Mouse (Mus musculus) intestine, embryonic 16.5 days (tissue): ENCODE measurements around the gene Yeats4. TPM values are rescaled to one million over a fixed set of nuclear protein-coding genes. Genes with fewer than 3 reads are reported as not detected.
A peak's percentile ranks its signal among the peaks of the same experiment; 100 is the strongest.
"Not testable (repeated sequence)": the region's sequence is repeated elsewhere in the genome, so short reads cannot be mapped to it uniquely, and the experiment has no call there.

Experiments
- ATAC-seq: fragments of 200-750 bp; cut with Nextera tagmentation; 2 replicates; pipeline ENCODE4 v1.8.0; 2017; ENCODE audit warnings: moderate TSS enrichment, moderate library complexity
- H3K27ac ChIP-seq: fragments of 300-500 bp; sonication (generic); 2 replicates; pipeline ENCODE4 v1.5.1; 2014; ENCODE audit warnings: mild to moderate bottlenecking, low read length
- H3K27me3 ChIP-seq: fragments of 300-500 bp; sonication (generic); replicated peaks from 2 replicates; pipeline ENCODE4 v1.6.1; 2014; ENCODE audit warnings: low read length, control low read depth, mixed read lengths; ENCODE audit not compliant: control insufficient read depth, insufficient read depth
- H3K36me3 ChIP-seq: fragments of 300-500 bp; sonication (generic); 2 replicates; pipeline ENCODE4 v1.6.1; 2014; ENCODE audit warnings: low read length, control low read depth; ENCODE audit not compliant: control insufficient read depth, insufficient read depth
- H3K4me1 ChIP-seq: fragments of 300-500 bp; sonication (generic); 2 replicates; pipeline ENCODE4 v1.6.1; 2014; ENCODE audit warnings: low read length, control low read depth, mixed read lengths; ENCODE audit not compliant: control insufficient read depth, insufficient read depth
- H3K4me2 ChIP-seq: fragments of 300-500 bp; sonication (generic); 2 replicates; pipeline ENCODE4 v1.6.1; 2014; ENCODE audit warnings: low read depth, low read length, control low read depth
- H3K4me3 ChIP-seq: fragments of 300-500 bp; sonication (generic); 2 replicates; pipeline ENCODE4 v1.5.1; 2014; ENCODE audit warnings: mild to moderate bottlenecking, low read length
- H3K9ac ChIP-seq: fragments of 300-500 bp; sonication (generic); 2 replicates; pipeline ENCODE4 v1.6.1; 2014; ENCODE audit warnings: low read depth, low read length
- H3K9me3 ChIP-seq: fragments of 300-500 bp; sonication (generic); 2 replicates; pipeline ENCODE4 v1.6.1; 2016; ENCODE audit warnings: low read length, control low read depth; ENCODE audit not compliant: control insufficient read depth
- WGBS: fragments of 180-500 bp; shearing (Covaris S2); extraction: QIAGEN DNeasy Blood & Tissue Kit; methylation state at CpG from one replicate; pipeline ENCODE4 v1.1.7; 2014; 5-methylcytosine and 5-hydroxymethylcytosine counted together
- polyA plus RNA-seq: library from polyadenylated mRNA; unstranded; fragments of >200 nt; fragmentation: Nextera tagmentation; extraction: Ambion mirVana; gene quantifications from 2 replicates; pipeline ENCODE4 v1.2.1, GENCODE M21; 2015

The Yeats4 gene
- polyA plus RNA-seq, 1 experiment from 2014 or later = 54.8 TPM

DNA sequence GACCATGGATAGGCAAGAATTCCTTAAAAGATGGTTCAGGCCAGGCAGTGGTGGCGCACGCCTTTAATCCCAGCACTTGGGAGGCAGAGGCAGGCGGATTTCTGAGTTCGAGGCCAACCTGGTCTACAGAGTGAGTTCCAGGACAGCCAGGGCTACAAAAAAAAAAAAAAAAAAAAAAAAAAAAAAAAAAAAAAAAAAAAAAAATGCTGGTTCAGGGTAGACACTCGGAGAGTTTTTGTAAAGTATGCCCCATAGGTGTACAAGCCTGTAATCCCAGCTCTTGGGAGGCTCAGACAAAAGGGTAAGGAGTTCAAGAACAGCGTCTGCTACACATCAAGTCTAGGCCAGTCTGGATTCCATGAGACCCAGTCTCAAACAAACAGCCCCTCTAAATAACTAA, 15.5 kb downstream of the Yeats4 start:
- not testable (repeated sequence) for H3K27me3 ChIP-seq, H3K4me3 ChIP-seq, H3K36me3 ChIP-seq, H3K27ac ChIP-seq, H3K9me3 ChIP-seq, H3K4me2 ChIP-seq, H3K4me1 ChIP-seq, H3K9ac ChIP-seq
- 0 out of 2 replicates have a peak, but pooled peaks have one; percentile 5 for ATAC-seq
- 92% methylated on average over 6 of the region's 6 CpGs for WGBS

DNA sequence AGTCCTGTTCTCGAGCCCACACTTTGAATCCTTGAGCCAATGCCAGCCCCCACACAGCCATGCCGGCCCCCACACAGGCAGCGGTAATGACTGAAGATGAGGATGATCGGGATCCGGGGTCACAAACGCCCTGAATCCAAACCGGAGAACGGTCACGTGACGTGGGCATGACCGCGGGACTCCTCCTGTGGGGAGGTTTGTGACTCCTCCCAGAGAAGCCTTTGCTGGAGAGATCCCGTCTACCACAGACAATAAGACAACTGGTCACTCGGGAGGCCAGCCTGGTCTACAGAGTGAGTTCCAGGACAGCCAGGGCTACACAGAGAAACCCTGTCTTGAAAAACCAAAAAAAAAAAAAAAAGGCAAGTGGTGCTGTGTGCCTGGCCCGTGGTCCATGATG, 16.1 kb downstream of the Yeats4 start:
- Histone ChIP-seq H3K4me1 (peaks cover 7% of the 10 kb centered on the region), H3K27me3 (no peaks in the 10 kb centered on the region), H3K9ac (no peak overlapping the region), H3K36me3 (no peaks in the 10 kb centered on the region), H3K4me2 (no peak overlapping the region), H3K4me3 (no peak overlapping the region), H3K27ac (no peak overlapping the region), H3K9me3 (no peaks in the 10 kb centered on the region)
- 87% methylated on average over 15 of the region's 15 CpGs for WGBS
- no peak for ATAC-seq

DNA sequence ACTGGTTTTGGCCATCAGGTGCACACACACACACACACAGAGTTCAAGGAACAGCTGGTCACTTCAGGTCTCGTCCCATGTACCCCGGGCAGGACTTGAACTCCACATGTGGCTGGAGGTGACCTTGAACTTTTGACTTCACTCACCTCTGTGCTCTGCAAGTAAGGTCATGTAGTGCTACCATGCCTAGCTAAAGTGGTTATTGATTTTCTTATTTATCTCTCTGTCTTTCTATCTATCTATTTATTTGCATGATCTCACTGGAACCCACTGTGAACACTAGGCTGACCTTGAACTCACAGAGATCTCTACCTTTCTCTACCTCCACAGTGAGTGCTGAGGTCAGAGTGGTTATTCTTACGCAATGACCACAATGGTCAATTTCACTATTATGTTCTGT, 18.2 kb downstream of the Yeats4 start:
- H3K4me3 ChIP-seq = no peak overlapping the region
- WGBS = 94% methylated on average over 3 of the region's 3 CpGs
- H3K9me3 ChIP-seq = no peaks in the 10 kb centered on the region
- ATAC-seq = no peak
- no peaks in the 10 kb centered on the region for H3K36me3 ChIP-seq
- peaks cover 11% of the 10 kb centered on the region for H3K4me1 ChIP-seq
- H3K27me3 ChIP-seq = no peaks in the 10 kb centered on the region
- no peak overlapping the region for H3K9ac ChIP-seq
- H3K27ac ChIP-seq = no peak overlapping the region
- no peak overlapping the region for H3K4me2 ChIP-seq

DNA sequence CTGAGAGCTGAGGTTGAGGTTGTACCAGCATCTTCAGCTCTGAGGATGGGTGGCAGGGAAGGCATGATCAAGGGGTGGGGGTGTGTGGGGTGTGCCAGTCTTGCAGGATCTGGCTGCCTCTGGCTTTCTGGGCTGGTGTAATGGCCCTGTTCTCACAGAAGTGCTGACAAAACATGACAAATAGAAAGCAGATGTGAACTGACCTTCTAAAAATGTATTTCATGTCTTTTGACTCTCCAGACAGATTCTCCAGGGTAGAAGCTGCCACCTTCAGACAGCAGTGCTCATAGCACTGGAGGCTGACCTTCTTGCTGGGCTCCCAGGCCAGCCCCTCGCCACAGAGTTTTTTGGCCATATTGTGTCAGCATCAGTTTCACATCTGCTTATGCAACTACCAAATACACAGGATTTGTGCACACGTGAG, 20.7 kb downstream of the Yeats4 start:
- no peaks in the 10 kb centered on the region for H3K36me3 ChIP-seq
- no peak overlapping the region for H3K4me3 ChIP-seq
- WGBS = 74% methylated on average over 2 of the region's 2 CpGs
- H3K27ac ChIP-seq = peak overlapping the region; percentile 68
- no peak overlapping the region for H3K4me2 ChIP-seq
- H3K9me3 ChIP-seq = no peaks in the 10 kb centered on the region
- peaks cover 11% of the 10 kb centered on the region for H3K4me1 ChIP-seq
- no peaks in the 10 kb centered on the region for H3K27me3 ChIP-seq
- peak; percentile 22 for ATAC-seq
- no peak overlapping the region for H3K9ac ChIP-seq

DNA sequence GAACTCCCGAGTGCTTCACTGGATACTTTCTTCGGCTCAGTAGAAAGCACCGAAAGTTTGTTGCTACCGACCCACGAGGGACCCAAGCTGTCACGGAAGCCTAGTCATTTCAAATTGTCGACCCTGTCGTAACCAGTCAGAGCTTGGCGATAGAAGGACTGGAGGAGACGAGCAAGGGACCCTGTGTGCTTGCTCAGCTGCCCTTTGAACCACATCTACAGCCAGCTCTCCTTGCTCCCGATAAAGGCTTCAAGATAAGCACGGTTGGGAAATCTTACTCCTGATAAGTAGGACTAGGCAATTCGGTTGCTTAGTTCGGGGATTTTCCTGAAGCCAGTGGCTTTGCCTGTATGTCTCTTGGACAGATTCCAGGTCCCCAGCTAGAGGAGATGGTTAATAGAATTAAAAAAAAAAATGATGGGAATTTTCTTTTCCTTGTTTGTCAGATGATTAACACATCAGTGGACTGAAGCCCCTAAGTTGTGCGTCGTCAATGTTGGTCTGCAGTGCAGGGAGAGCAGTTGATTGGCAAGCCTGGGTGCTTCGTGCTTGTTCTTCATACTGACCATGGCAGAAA, 21.2 kb downstream of the Yeats4 start:
- no peaks in the 10 kb centered on the region for H3K27me3 ChIP-seq
- H3K36me3 ChIP-seq = no peaks in the 10 kb centered on the region
- H3K4me3 ChIP-seq = no peak overlapping the region
- peaks cover 11% of the 10 kb centered on the region for H3K4me1 ChIP-seq
- H3K9me3 ChIP-seq = no peaks in the 10 kb centered on the region
- H3K4me2 ChIP-seq = no peak overlapping the region
- peak; percentile 85 for ATAC-seq
- no peak overlapping the region for H3K9ac ChIP-seq
- H3K27ac ChIP-seq = peak overlapping the region; percentile 68
- WGBS = 48% methylated on average over 17 of the region's 17 CpGs

DNA sequence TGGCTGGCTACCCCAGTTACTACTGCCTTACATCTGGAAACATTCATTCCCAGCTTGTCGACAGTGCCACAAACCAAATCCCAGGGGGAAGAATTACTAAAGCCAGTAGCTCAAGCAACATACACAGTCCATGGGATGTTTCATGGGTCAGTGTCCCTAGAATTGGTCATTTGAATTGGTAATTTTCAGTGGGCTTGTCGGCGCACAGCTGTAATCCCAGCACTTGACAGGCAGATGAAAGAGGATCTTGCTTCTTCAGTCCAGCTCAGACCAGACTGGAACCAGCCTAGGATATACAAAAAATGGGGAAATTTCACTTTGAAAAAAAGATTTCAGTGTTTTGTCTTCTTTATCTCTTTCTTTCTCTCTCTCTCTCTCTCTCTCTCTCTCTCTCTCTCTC, 24.6 kb downstream of the Yeats4 start:
- Histone ChIP-seq H3K4me2 (no peak overlapping the region), H3K9me3 (no peaks in the 10 kb centered on the region), H3K36me3 (no peaks in the 10 kb centered on the region), H3K9ac (no peak overlapping the region), H3K4me1 (peaks cover 11% of the 10 kb centered on the region), H3K27me3 (no peaks in the 10 kb centered on the region), H3K27ac (no peak overlapping the region), H3K4me3 (no peak overlapping the region)
- ATAC-seq = no peak
- WGBS = 72% methylated on average over 3 of the region's 3 CpGs

DNA sequence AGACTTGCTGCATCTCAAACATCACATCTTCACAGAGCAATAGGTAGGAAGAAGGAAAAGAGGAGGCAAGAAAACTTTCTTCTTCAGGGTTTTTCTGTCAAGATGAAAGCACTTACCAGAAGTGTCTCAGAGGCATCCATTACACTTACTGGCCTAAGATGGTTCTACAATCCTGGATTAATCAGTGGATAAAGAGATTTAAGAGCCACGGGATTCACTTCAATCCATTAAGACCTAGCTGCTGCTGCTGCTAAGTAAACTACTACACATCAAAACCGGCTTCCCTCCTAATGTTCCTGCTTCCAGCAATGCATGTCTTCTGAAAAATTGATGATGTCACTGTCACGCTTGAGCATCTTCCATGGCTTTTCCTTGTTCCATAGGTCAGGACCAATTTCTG, 27.6 kb downstream of the Yeats4 start:
- ATAC-seq = no peak
- Histone ChIP-seq H3K27me3 (no peaks in the 10 kb centered on the region), H3K4me2 (no peak overlapping the region), H3K4me3 (no peak overlapping the region), H3K4me1 (no peaks in the 10 kb centered on the region; the same call in 1 of the 2 replicates), H3K36me3 (no peaks in the 10 kb centered on the region), H3K9me3 (no peaks in the 10 kb centered on the region), H3K9ac (no peak overlapping the region), H3K27ac (no peak overlapping the region)
- WGBS = 75% methylated on average over 3 of the region's 3 CpGs

DNA sequence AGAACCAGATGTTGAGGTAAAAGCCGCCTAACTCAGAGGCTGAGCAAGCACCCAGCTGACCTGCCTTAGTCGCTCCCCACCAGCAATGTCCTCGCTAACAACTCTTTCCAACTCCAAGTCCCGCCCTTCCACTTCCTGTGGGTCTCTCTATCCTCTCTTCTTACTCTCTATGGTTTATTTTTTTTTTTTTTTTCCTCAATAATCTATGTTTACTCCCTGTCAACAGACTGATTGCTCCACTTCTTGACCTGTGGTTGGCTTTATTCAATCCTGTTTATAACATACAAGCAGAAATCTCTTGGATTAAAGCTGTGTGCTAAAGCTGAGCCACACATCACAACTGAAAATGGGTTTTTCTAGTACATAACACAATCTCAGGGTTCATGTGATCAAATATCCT, 28.6 kb downstream of the Yeats4 start:
- 96% methylated on average over 4 of the region's 4 CpGs for WGBS
- no peaks in the 10 kb centered on the region; the same call in 1 of the 2 replicates for H3K4me1 ChIP-seq
- H3K9me3 ChIP-seq = no peaks in the 10 kb centered on the region
- no peak for ATAC-seq
- no peak overlapping the region for H3K4me2 ChIP-seq
- no peak overlapping the region for H3K4me3 ChIP-seq
- H3K27ac ChIP-seq = no peak overlapping the region
- no peak overlapping the region for H3K9ac ChIP-seq
- H3K36me3 ChIP-seq = no peaks in the 10 kb centered on the region
- H3K27me3 ChIP-seq = no peaks in the 10 kb centered on the region

DNA sequence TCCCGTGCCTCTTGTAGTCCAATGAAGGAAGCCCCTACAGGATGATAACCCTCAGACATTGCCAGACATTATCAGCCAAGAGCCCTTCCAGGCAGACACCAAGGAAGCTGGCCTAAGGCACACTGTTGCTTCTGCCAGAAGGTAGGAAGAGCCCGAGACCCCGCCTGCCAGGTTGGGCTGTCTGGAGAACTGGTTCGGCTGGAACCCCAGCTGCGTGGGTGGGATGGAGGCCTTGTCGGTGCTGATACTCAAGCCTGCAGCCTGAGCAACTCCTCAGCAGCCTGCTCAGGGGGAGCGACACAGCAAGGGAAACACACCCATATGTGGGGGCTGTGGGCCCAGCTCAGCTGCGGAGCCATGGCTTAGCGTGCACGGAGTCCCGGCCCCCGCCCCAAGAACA, 29.3 kb downstream of the Yeats4 start:
- Histone ChIP-seq H3K9ac (no peak overlapping the region), H3K27ac (no peak overlapping the region), H3K4me3 (no peak overlapping the region), H3K9me3 (no peaks in the 10 kb centered on the region), H3K4me2 (no peak overlapping the region), H3K4me1 (no peaks in the 10 kb centered on the region; the same call in 1 of the 2 replicates), H3K27me3 (no peaks in the 10 kb centered on the region), H3K36me3 (no peaks in the 10 kb centered on the region)
- ATAC-seq = no peak
- WGBS = 78% methylated on average over 12 of the region's 12 CpGs

DNA sequence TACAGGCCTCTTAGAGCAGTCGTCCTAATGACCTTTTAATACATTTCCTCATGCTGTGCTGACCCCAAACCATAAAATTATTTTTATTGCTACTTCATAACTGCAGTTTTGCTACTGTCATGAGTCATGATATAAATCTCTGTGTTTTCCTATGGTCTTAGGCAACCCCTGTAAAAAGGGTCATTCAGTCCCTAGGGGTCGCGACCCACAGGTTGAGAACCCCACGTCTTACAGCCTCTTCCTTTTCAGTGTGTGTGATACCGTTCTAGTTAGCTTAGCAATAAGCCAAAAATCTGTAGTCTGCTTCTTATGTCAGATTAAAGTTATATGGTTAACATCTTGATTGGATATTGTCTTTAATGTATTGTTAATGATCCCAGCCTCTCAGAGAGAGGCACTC, 30.9 kb downstream of the Yeats4 start:
- Histone ChIP-seq H3K27ac (no peak overlapping the region), H3K4me3 (no peak overlapping the region), H3K9ac (no peak overlapping the region), H3K36me3 (no peaks in the 10 kb centered on the region), H3K9me3 (no peaks in the 10 kb centered on the region), H3K27me3 (no peaks in the 10 kb centered on the region), H3K4me1 (no peaks in the 10 kb centered on the region; the same call in 1 of the 2 replicates), H3K4me2 (no peak overlapping the region)
- WGBS = 69% methylated on average over 5 of the region's 5 CpGs
- peak; percentile 32; the same call in 1 of the 2 replicates for ATAC-seq
